Mouse (Mus musculus) ES-Bruce4 (cell line): Measurements from ENCODE around the gene Rassf1.

Source experiments
- CTCF ChIP-seq: IDR thresholded peaks from one replicate; pipeline ENCODE4 v1.8.1; 2011; ENCODE audit warnings: low read depth, low read length
- POLR2A ChIP-seq: IDR thresholded peaks from one replicate; pipeline ENCODE4 v1.8.1; 2011; ENCODE audit warnings: low read length; ENCODE audit not compliant: insufficient read depth

DNA sequence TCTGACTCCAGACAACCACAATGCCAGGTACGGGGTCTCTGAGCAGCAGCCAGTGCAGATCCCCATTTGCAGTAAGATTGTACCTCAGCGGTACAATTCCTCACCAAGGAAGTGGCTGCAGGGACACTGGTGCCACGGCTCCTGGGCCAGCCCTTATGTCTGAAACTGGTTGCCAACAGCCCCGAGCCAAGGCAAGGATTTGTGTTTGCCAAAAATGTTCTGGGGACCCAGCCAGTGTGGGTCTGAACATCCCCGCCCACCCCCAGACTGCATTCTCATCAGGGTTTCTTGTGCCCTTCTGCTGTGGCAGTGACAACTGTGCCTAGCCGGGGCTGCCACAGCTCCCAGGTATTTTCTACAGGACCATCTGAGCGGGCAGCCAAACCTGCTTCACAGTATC, 13.1 kb upstream of the Rassf1 start:
- TF ChIP-seq POLR2A (no peak), CTCF (no peak)
